In the genomic region with DNA sequence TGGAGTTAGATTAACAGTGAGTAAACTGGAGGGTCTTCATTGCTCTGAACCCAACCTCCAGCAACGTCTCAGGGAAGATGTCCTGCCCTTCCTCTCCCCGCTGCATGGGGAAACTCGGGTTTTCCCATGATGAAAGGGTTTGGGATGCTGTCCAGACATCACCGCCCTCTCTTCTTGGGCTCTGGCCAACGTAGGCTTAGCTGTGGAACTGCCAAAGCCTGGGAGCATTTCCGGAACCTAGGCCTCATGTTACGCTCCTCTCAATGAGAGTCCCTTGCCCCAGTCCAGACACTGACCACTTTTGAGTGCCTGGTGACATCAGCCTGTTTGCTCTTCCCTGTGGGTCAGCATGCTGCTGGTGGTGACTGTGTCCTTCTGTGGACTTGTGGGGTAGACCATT, we compare ENCODE assay signal across 10 mouse cellular contexts. TPM values are rescaled to one million over a fixed set of nuclear protein-coding genes. Genes with fewer than 3 reads are reported as not detected.
DNase-seq lines count a peak whose midpoint lies in the region; ATAC-seq and TF ChIP-seq lines count a peak whose summit lies in the region.
"Had no signal": no experiment of that assay in that cellular context is flagged by ENCODE, and none has a peak within 500 bp of the region (broad histone marks: within the 10 kb centered on the region; RNA-seq: fewer than 3 reads in every experiment).

No protein-coding gene starts in this region.

- H3K36me3 ChIP-seq in hindbrain, postnatal 0 days (ENCODE audit: insufficient read depth, low read length), result no peaks in the 10 kb centered on the region
- H3K36me3 ChIP-seq in hindbrain, embryonic 11.5 days (ENCODE audit: control insufficient read depth, insufficient read depth, low read length), result no peaks in the 10 kb centered on the region
- H3K36me3 ChIP-seq in heart, adult 2 months (ENCODE audit: control insufficient read depth, insufficient read depth, low read length), result no peaks in the 10 kb centered on the region
- no peaks in the 10 kb centered on the region for H3K36me3 ChIP-seq in forebrain, embryonic 16.5 days (ENCODE audit: control insufficient read depth, insufficient read depth)

- peak; percentile 67 for DNase-seq in hindbrain, postnatal 0 days (ENCODE audit: low spot score)
- DNase-seq in hindbrain, embryonic 11.5 days (ENCODE audit: low spot score), result no peak
- peak; percentile 76 for DNase-seq in Patski (ENCODE audit: low read depth, low spot score)
- peak; percentile 64 to 77 for DNase-seq in heart, adult 2 months
- peak; percentile 30 to 44 for DNase-seq in kidney, postnatal 4 days
- no peak for DNase-seq in T-cell, adult 2 months (ENCODE audit: low spot score)
- DNase-seq in layer of hippocampus, postnatal 25 days (ENCODE audit: extremely low spot score in 1 of 2, low spot score in 1 of 2), result no peak

- H3K27ac ChIP-seq in hindbrain, postnatal 0 days, result 0 out of 2 replicates have a peak overlapping the region, but pooled peaks have one; percentile 11
- H3K27ac ChIP-seq in hindbrain, embryonic 11.5 days (ENCODE audit: low read depth, low read length), result no peak overlapping the region
- peak overlapping the region; percentile 49 for H3K27ac ChIP-seq in heart, adult 2 months
- no peak overlapping the region for H3K27ac ChIP-seq in forebrain, embryonic 16.5 days (ENCODE audit: low read length)
- H3K27ac ChIP-seq: left cerebral cortex, adult 2 months had no signal

- in situ Hi-C loops in Patski (cut with MboI; ENCODE audit: low pct_unique_long_range_greater_than_20kb), result no loop called here

- H3K79me2 ChIP-seq in heart, adult 2 months (replicated peaks; ENCODE audit: control insufficient read depth, insufficient read depth, low read length), result no peaks in the 10 kb centered on the region

- 48% methylated on average over 7 of the region's 7 CpGs for WGBS in hindbrain, postnatal 0 days
- WGBS in hindbrain, embryonic 11.5 days, result 88% methylated on average over 7 of the region's 7 CpGs
- 16% methylated on average over 7 of the region's 7 CpGs for WGBS in heart, adult 2 months
- WGBS in forebrain, embryonic 16.5 days, result 58% methylated on average over 7 of the region's 7 CpGs

- intact Hi-C loops in heart, adult 2 months (cut with DNase I), result no loop called here

- ATAC-seq in hindbrain, postnatal 0 days, result no peak
- ATAC-seq in hindbrain, embryonic 11.5 days (ENCODE audit: low FRiP score), result no peak
- no peak for ATAC-seq in Patski
- no peak for ATAC-seq in forebrain, embryonic 16.5 days

- POLR2A ChIA-PET in Patski (lab: Charles Lee), result interaction anchor here (0.7 kb wide), 1 partner anchor 656 kb away, joined by 3 read pairs; no protein-coding TSS in a partner anchor

- CTCF ChIA-PET in Patski (lab: Charles Lee), result interaction anchor here (1.0 to 2.7 kb wide), 4 partner anchors 9 to 17 kb away, joined by 3 to 10 read pairs (median 6); no protein-coding TSS in a partner anchor

- TF ChIP-seq CTCF in hindbrain, postnatal 0 days (IDR thresholded peaks at IDR 0.05; ENCODE audit: low read depth), result no peak
- TF ChIP-seq CTCF in Patski (IDR thresholded peaks at IDR 0.05), result no peak
- TF ChIP-seq CTCF in heart, adult 2 months (IDR thresholded peaks at IDR 0.05), result no peak

- no peaks in the 10 kb centered on the region for H3K9me3 ChIP-seq in hindbrain, postnatal 0 days (ENCODE audit: low read length)
- no peaks in the 10 kb centered on the region for H3K9me3 ChIP-seq in hindbrain, embryonic 11.5 days (ENCODE audit: control insufficient read depth, low read length)
- H3K9me3 ChIP-seq in forebrain, embryonic 16.5 days (ENCODE audit: control insufficient read depth, low read length), result no peaks in the 10 kb centered on the region

- H3K4me1 ChIP-seq in hindbrain, postnatal 0 days (ENCODE audit: insufficient read depth, low read length), result no peaks in the 10 kb centered on the region
- H3K4me1 ChIP-seq in hindbrain, embryonic 11.5 days (replicated peaks; ENCODE audit: control insufficient read depth, insufficient read depth, low read length), result no peaks in the 10 kb centered on the region
- peaks cover 4% of the 10 kb centered on the region for H3K4me1 ChIP-seq in heart, adult 2 months (ENCODE audit: control insufficient read depth, insufficient read depth, low read length)
- no peaks in the 10 kb centered on the region for H3K4me1 ChIP-seq in forebrain, embryonic 16.5 days (replicated peaks; ENCODE audit: control insufficient read depth, insufficient read depth, low read length)

- TF ChIP-seq EP300 in heart, adult 2 months (IDR thresholded peaks at IDR 0.05; ENCODE audit: insufficient read depth, low read depth, low read length), result no peak

- no peak for TF ChIP-seq POLR2A in heart, adult 2 months (IDR thresholded peaks at IDR 0.05; ENCODE audit: insufficient read depth, low read depth, low read length)

- no peaks in the 10 kb centered on the region for H3K27me3 ChIP-seq in hindbrain, postnatal 0 days (ENCODE audit: insufficient read depth, low read length)
- H3K27me3 ChIP-seq in hindbrain, embryonic 11.5 days (ENCODE audit: control insufficient read depth, insufficient read depth, low read length), result 0 out of 2 replicates have a peak, but pooled peaks cover 1% of the 10 kb centered on the region
- H3K27me3 ChIP-seq in Patski, result no peaks in the 10 kb centered on the region
- H3K27me3 ChIP-seq in heart, adult 2 months (ENCODE audit: control insufficient read depth, insufficient read depth, low read length), result no peaks in the 10 kb centered on the region
- H3K27me3 ChIP-seq in forebrain, embryonic 16.5 days (replicated peaks; ENCODE audit: control insufficient read depth, insufficient read depth, low read length), result no peaks in the 10 kb centered on the region

- no peak overlapping the region for H3K4me2 ChIP-seq in hindbrain, postnatal 0 days (ENCODE audit: low read depth, low read length)
- no peak overlapping the region for H3K4me2 ChIP-seq in hindbrain, embryonic 11.5 days (replicated peaks; ENCODE audit: low read depth, low read length)
- no peak overlapping the region for H3K4me2 ChIP-seq in forebrain, embryonic 16.5 days (ENCODE audit: low read length)
- H3K4me2 ChIP-seq: midbrain, embryonic 11.5 days had no signal

- H3K9ac ChIP-seq in hindbrain, postnatal 0 days (replicated peaks; ENCODE audit: low read length), result no peak overlapping the region
- H3K9ac ChIP-seq in hindbrain, embryonic 11.5 days (ENCODE audit: low read depth, low read length), result no peak overlapping the region
- no peak overlapping the region for H3K9ac ChIP-seq in heart, adult 2 months (ENCODE audit: low read depth, low read length)
- no peak overlapping the region for H3K9ac ChIP-seq in forebrain, embryonic 16.5 days (replicated peaks; ENCODE audit: low read depth, low read length)

- no peak overlapping the region for H3K4me3 ChIP-seq in hindbrain, postnatal 0 days (ENCODE audit: low read length)
- no peak overlapping the region for H3K4me3 ChIP-seq in hindbrain, embryonic 11.5 days (ENCODE audit: low read depth, low read length)
- no peak overlapping the region for H3K4me3 ChIP-seq in heart, adult 2 months
- H3K4me3 ChIP-seq in forebrain, embryonic 16.5 days (replicated peaks; ENCODE audit: low read length), result no peak overlapping the region
- H3K4me3 ChIP-seq: left cerebral cortex, adult 2 months had no signal

RNA-seq across cellular contexts. Expression of a gene that starts 12.8 kb away (rescaled TPM):
- 3.4 and 4.3 TPM in 2 replicates for total RNA-seq in hindbrain, postnatal 0 days (2014; rRNA removed)
- polyA plus RNA-seq in hindbrain, postnatal 0 days (2015; fragmentation: Nextera tagmentation; extraction: Ambion mirVana), result 3.1 and 3.7 TPM in 2 replicates
- polyA plus RNA-seq in hindbrain, embryonic 11.5 days (2014; fragmentation: Nextera tagmentation; extraction: Ambion mirVana), result 8.3 and 8.6 TPM in 2 replicates
- polyA plus RNA-seq in Patski (2021), result 7.7 TPM
- 1 to 10 TPM; 8.2 to 8.6 TPM for total RNA-seq in heart, adult 2 months (2021)
- 13.4 and 15.6 TPM in 2 replicates for polyA plus RNA-seq in heart, adult 2 months (2012; rRNA removed)
- total RNA-seq in layer of hippocampus, postnatal 25 days (2021), result 1 to 10 TPM; 2.0 to 2.2 TPM
- polyA plus RNA-seq in forebrain, embryonic 16.5 days (2015; fragmentation: Nextera tagmentation; extraction: Ambion mirVana), result 5.2 and 5.8 TPM in 2 replicates

RNA-seq across cellular contexts. Expression of a gene that starts 15.9 kb away (rescaled TPM):
- 27.4 and 36.2 TPM in 2 replicates for total RNA-seq in hindbrain, postnatal 0 days (2014; rRNA removed)
- 15.6 and 17.2 TPM in 2 replicates for polyA plus RNA-seq in hindbrain, postnatal 0 days (2015; fragmentation: Nextera tagmentation; extraction: Ambion mirVana)
- polyA plus RNA-seq in hindbrain, embryonic 11.5 days (2014; fragmentation: Nextera tagmentation; extraction: Ambion mirVana), result 38.1 and 38.5 TPM in 2 replicates
- polyA plus RNA-seq in Patski (2021), result 73.4 TPM
- total RNA-seq in heart, adult 2 months (2021), result 10 to 100 TPM; 41.4 to 46.0 TPM
- polyA plus RNA-seq in heart, adult 2 months (2012; rRNA removed), result 27.0 and 38.5 TPM in 2 replicates
- total RNA-seq in layer of hippocampus, postnatal 25 days (2021), result 10 to 100 TPM; 29.7 to 41.3 TPM
- polyA plus RNA-seq in forebrain, embryonic 16.5 days (2015; fragmentation: Nextera tagmentation; extraction: Ambion mirVana), result 30.4 and 34.6 TPM in 2 replicates

Comparison
In these comparisons a context has a peak if more than half of its experiments do, and no peak if none do; other contexts are left out.
1. DNase-seq: peak in hindbrain, postnatal 0 days (single experiment), Patski (single experiment), heart, adult 2 months (2 of 2) and kidney, postnatal 4 days (2 of 2); none in hindbrain, embryonic 11.5 days (single experiment), T-cell, adult 2 months (single experiment) and layer of hippocampus, postnatal 25 days (0 of 2).
2. H3K27ac ChIP-seq: peak in hindbrain, postnatal 0 days (single experiment) and heart, adult 2 months (single experiment); none in hindbrain, embryonic 11.5 days (single experiment) and forebrain, embryonic 16.5 days (single experiment).